Mouse (Mus musculus) neutrophil, adult 5-6 weeks (primary cell): ENCODE data around the gene Ccl17. TPM values are rescaled to one million over a fixed set of nuclear protein-coding genes. Genes with fewer than 3 reads are reported as not detected.

Experiments
- total RNA-seq: library from RNA; stranded (forward); fragments of 200-1000 nt; gene quantifications from 2 replicates; pipeline ENCODE4 v1.2.3, GENCODE M21; 2017

Gene Ccl17
- total RNA-seq, 1 experiment from 2014 or later, result not detected

Other genes with a start within 250 kb of the Ccl17 start
- 38.4 and 44.0 TPM in 2 replicates for gene Rspry1, start 208.5 kb upstream of the Ccl17 start, total RNA-seq
- 87.2 and 119 TPM in 2 replicates for gene Fam192a, start 208.5 kb upstream of the Ccl17 start, total RNA-seq
- gene Arl2bp, start 143.9 kb upstream of the Ccl17 start, total RNA-seq, result 83.4 and 139 TPM in 2 replicates
- 0.25 and 0.81 TPM in 2 replicates for gene Pllp, start 114.2 kb upstream of the Ccl17 start, total RNA-seq
- not detected in 2 replicates for gene Ccl22, start 64.9 kb upstream of the Ccl17 start, total RNA-seq
- gene Cx3cl1, start 38.4 kb upstream of the Ccl17 start, total RNA-seq, result not detected in 2 replicates
- 29.4 and 29.7 TPM in 2 replicates for gene Coq9, start 27.9 kb downstream of the Ccl17 start, total RNA-seq
- 25.2 and 26.1 TPM in 2 replicates for gene Ciapin1, start 27.9 kb downstream of the Ccl17 start, total RNA-seq
- gene Polr2c, start 47.0 kb downstream of the Ccl17 start, total RNA-seq, result 34.4 and 38.9 TPM in 2 replicates
- 2.2 and 3.3 TPM in 2 replicates for gene Dok4, start 65.9 kb downstream of the Ccl17 start, total RNA-seq
- 2.2 and 3.6 TPM in 2 replicates for gene Ccdc102a, start 107.6 kb downstream of the Ccl17 start, total RNA-seq
- 4.2 and 4.3 TPM in 2 replicates for gene Adgrg5, start 113.2 kb downstream of the Ccl17 start, total RNA-seq
- gene Adgrg1, start 164.3 kb downstream of the Ccl17 start, total RNA-seq, result 2.2 and 2.3 TPM in 2 replicates
- gene Adgrg3, start 207.2 kb downstream of the Ccl17 start, total RNA-seq, result 21.5 and 23.4 TPM in 2 replicates
- 0.23 TPM in 1 of 2 replicates, not detected in the other for gene Drc7, start 244.7 kb downstream of the Ccl17 start, total RNA-seq